Mouse (Mus musculus) ES-Bruce4 (cell line): ENCODE measurements around the gene Myo5a. TPM values are rescaled to one million over a fixed set of nuclear protein-coding genes. Genes with fewer than 3 reads are reported as not detected.

Source experiments
- H3K27ac ChIP-seq: 2 replicates; pipeline ENCODE4 v1.5.1; 2012; ENCODE audit warnings: low read length, inconsistent platforms; ENCODE audit not compliant: insufficient read depth
- H3K27me3 ChIP-seq: 2 replicates; pipeline ENCODE4 v1.6.1; 2012; ENCODE audit warnings: mild to moderate bottlenecking, low read length, inconsistent platforms; ENCODE audit not compliant: control insufficient read depth, poor library complexity, insufficient read depth, severe bottlenecking
- H3K36me3 ChIP-seq: 2 replicates; pipeline ENCODE4 v1.6.1; 2012; ENCODE audit warnings: inconsistent platforms, mild to moderate bottlenecking, low read length, moderate library complexity; ENCODE audit not compliant: control insufficient read depth, poor library complexity, insufficient read depth, severe bottlenecking
- H3K4me1 ChIP-seq: one replicate; pipeline ENCODE4 v1.8.1; 2011; ENCODE audit warnings: low read length; ENCODE audit not compliant: control insufficient read depth, insufficient read depth
- H3K4me3 ChIP-seq: 2 replicates; pipeline ENCODE4 v1.5.1; 2011; ENCODE audit warnings: low read depth, mild to moderate bottlenecking, low read length
- H3K9ac ChIP-seq: 2 replicates; pipeline ENCODE4 v1.6.1; 2012; ENCODE audit warnings: low read depth, mild to moderate bottlenecking, inconsistent platforms; ENCODE audit not compliant: poor library complexity, severe bottlenecking
- H3K9me3 ChIP-seq: replicated peaks from 2 replicates; pipeline ENCODE4 v1.6.1; 2012; ENCODE audit warnings: mild to moderate bottlenecking, low read length, inconsistent platforms; ENCODE audit not compliant: control insufficient read depth, poor library complexity, insufficient read depth, severe bottlenecking
- CTCF ChIP-seq: IDR thresholded peaks from one replicate; pipeline ENCODE4 v1.8.1; 2011; ENCODE audit warnings: low read depth, low read length
- EP300 ChIP-seq: IDR thresholded peaks from 2 replicates; pipeline ENCODE4 v1.6.1; 2011; ENCODE audit warnings: low read depth, low read length; ENCODE audit not compliant: insufficient read depth
- POLR2A ChIP-seq: IDR thresholded peaks from one replicate; pipeline ENCODE4 v1.8.1; 2011; ENCODE audit warnings: low read length; ENCODE audit not compliant: insufficient read depth
- polyA plus RNA-seq: library from polyadenylated mRNA; stranded (reverse); fragments of >200 nt; gene quantifications from 2 replicates; pipeline ENCODE4 v1.2.4, GENCODE M21; 2011; ENCODE audit warnings: low read depth; ENCODE audit not compliant: missing spikeins, insufficient read depth, insufficient read length

The Myo5a gene
- polyA plus RNA-seq, 1 experiment, result 91.8 TPM

- Histone ChIP-seq H3K27ac (no peak overlapping the region), H3K4me1 (no peaks in the 10 kb centered on the region), H3K4me3 (no peak overlapping the region), H3K9ac (no peak overlapping the region), H3K9me3 (no peaks in the 10 kb centered on the region), H3K36me3 (0 out of 2 replicates have a peak, but pooled peaks cover 2% of the 10 kb centered on the region), H3K27me3 (no peaks in the 10 kb centered on the region)
- no peak for TF ChIP-seq POLR2A
- TF ChIP-seq CTCF, result no peak
- TF ChIP-seq EP300, result no peak
Measured at GRCm38 (mm10) chr9:75196335-75196734, 125.5 kb downstream of the Myo5a start.

GRCm38 (mm10) chr9:75197297-75197696 lies 126.5 kb downstream of the Myo5a start:
- Histone ChIP-seq H3K9ac (no peak overlapping the region), H3K36me3 (peaks cover 2% of the 10 kb centered on the region; the same call in 1 of the 2 replicates), H3K4me3 (no peak overlapping the region), H3K4me1 (no peaks in the 10 kb centered on the region), H3K9me3 (no peaks in the 10 kb centered on the region), H3K27ac (no peak overlapping the region), H3K27me3 (no peaks in the 10 kb centered on the region)
- peak; percentile 38 for TF ChIP-seq CTCF
- TF ChIP-seq EP300, result no peak

- TF ChIP-seq POLR2A (no peak), CTCF (no peak), EP300 (no peak)
- Histone ChIP-seq H3K4me1 (no peaks in the 10 kb centered on the region), H3K9ac (no peak overlapping the region), H3K27me3 (no peaks in the 10 kb centered on the region), H3K36me3 (peaks cover 5% of the 10 kb centered on the region; the same call in 1 of the 2 replicates), H3K4me3 (no peak overlapping the region), H3K9me3 (no peaks in the 10 kb centered on the region), H3K27ac (no peak overlapping the region)
Measured at GRCm38 (mm10) chr9:75201506-75201905, 130.7 kb downstream of the Myo5a start.

GRCm38 (mm10) chr9:75202036-75202435 lies 131.2 kb downstream of the Myo5a start:
- Histone ChIP-seq H3K27me3 (no peaks in the 10 kb centered on the region), H3K9ac (no peak overlapping the region), H3K4me1 (no peaks in the 10 kb centered on the region), H3K27ac (no peak overlapping the region), H3K36me3 (peaks cover 5% of the 10 kb centered on the region; the same call in 1 of the 2 replicates), H3K9me3 (no peaks in the 10 kb centered on the region), H3K4me3 (no peak overlapping the region)
- no peak for TF ChIP-seq POLR2A
- no peak for TF ChIP-seq CTCF

GRCm38 (mm10) chr9:75209246-75209645 lies 138.4 kb downstream of the Myo5a start:
- Histone ChIP-seq H3K27me3 (no peaks in the 10 kb centered on the region), H3K36me3 (0 out of 2 replicates have a peak, but pooled peaks cover 2% of the 10 kb centered on the region)
- no peak for TF ChIP-seq EP300
- no peak for TF ChIP-seq POLR2A
- TF ChIP-seq CTCF, result no peak

GRCm38 (mm10) chr9:75210269-75210668 lies 139.5 kb downstream of the Myo5a start:
- H3K36me3 ChIP-seq, result peaks cover 4% of the 10 kb centered on the region; the same call in 1 of the 2 replicates
- H3K27ac ChIP-seq, result no peak overlapping the region
- H3K4me1 ChIP-seq, result no peaks in the 10 kb centered on the region
- H3K9me3 ChIP-seq, result no peaks in the 10 kb centered on the region
- TF ChIP-seq EP300 (no peak), POLR2A (no peak), CTCF (no peak)
- H3K27me3 ChIP-seq, result no peaks in the 10 kb centered on the region
- H3K9ac ChIP-seq, result no peak overlapping the region
- H3K4me3 ChIP-seq, result no peak overlapping the region

More at GRCm38 (mm10) chr9:75209246-75209645, 138.4 kb downstream of the Myo5a start:
- Histone ChIP-seq H3K4me3 (no peak overlapping the region), H3K27ac (no peak overlapping the region), H3K4me1 (no peaks in the 10 kb centered on the region), H3K9ac (no peak overlapping the region), H3K9me3 (no peaks in the 10 kb centered on the region)
